Mouse (Mus musculus): Measurements from ENCODE around the gene Trim12a. TPM values are rescaled to one million over a fixed set of nuclear protein-coding genes. Genes with fewer than 3 reads are reported as not detected.
"Not testable (repeated sequence)": the region's sequence is repeated elsewhere in the genome, so short reads cannot be mapped to it uniquely, and the experiment has no call there.

Gene Trim12a
- polyA plus RNA-seq, 1 experiment from 2014 or later: 8.8 TPM

GRCm38 (mm10) chr7:104290641-104291040 lies 24.6 kb downstream of the Trim12a start:
- no peaks in the 10 kb centered on the region for H3K36me3 ChIP-seq
- WGBS: 80% methylated on average over 1 of the region's 1 CpGs
- no peak overlapping the region for H3K27ac ChIP-seq (replicated peaks)
- H3K4me3 ChIP-seq: no peak overlapping the region
- no peaks in the 10 kb centered on the region for H3K27me3 ChIP-seq (replicated peaks)
- no peak overlapping the region for H3K9ac ChIP-seq
- ATAC-seq (ENCODE audit: extremely low read depth, insufficient number of reproducible peaks, low FRiP score, low TSS enrichment): no peak
- H3K4me2 ChIP-seq: no peak overlapping the region
- H3K9me3 ChIP-seq: 0 out of 2 replicates have a peak, but pooled peaks cover 4% of the 10 kb centered on the region
- no peaks in the 10 kb centered on the region for H3K4me1 ChIP-seq

GRCm38 (mm10) chr7:104287576-104288443 lies 27.5 kb downstream of the Trim12a start, which contains the start of gene Trim5:
Gene Trim5 (minus strand): TSS chr7:104288094.
- H3K4me1 ChIP-seq; H3K27ac ChIP-seq (replicated peaks); H3K9me3 ChIP-seq; H3K27me3 ChIP-seq (replicated peaks); H3K36me3 ChIP-seq: not testable (repeated sequence)
- peak within 1 kb of the TSS; percentile 64 for H3K4me2 ChIP-seq
- WGBS: 24% methylated on average over 14 of the region's 14 CpGs
- peak within 1 kb of the TSS; percentile 33; the same call in 1 of the 2 replicates for H3K9ac ChIP-seq
- H3K4me3 ChIP-seq: peak within 1 kb of the TSS; percentile 49
- peak; percentile 62; the same call in 1 of the 2 replicates for ATAC-seq (ENCODE audit: extremely low read depth, insufficient number of reproducible peaks, low FRiP score, low TSS enrichment)

- H3K9me3 ChIP-seq; H3K4me1 ChIP-seq; ATAC-seq (ENCODE audit: extremely low read depth, insufficient number of reproducible peaks, low FRiP score, low TSS enrichment); H3K9ac ChIP-seq; H3K36me3 ChIP-seq; H3K4me2 ChIP-seq; H3K4me3 ChIP-seq; H3K27me3 ChIP-seq (replicated peaks); H3K27ac ChIP-seq (replicated peaks): not testable (repeated sequence)
- WGBS: 65% methylated on average over 3 of the region's 3 CpGs
These were observed 35.9 kb downstream of the Trim12a start for GRCm38 (mm10) chr7:104279361-104279760.

- H3K9me3 ChIP-seq; H3K27me3 ChIP-seq (replicated peaks); H3K27ac ChIP-seq (replicated peaks); H3K36me3 ChIP-seq; H3K9ac ChIP-seq; H3K4me2 ChIP-seq; H3K4me3 ChIP-seq; H3K4me1 ChIP-seq: not testable (repeated sequence)
- ATAC-seq (ENCODE audit: extremely low read depth, insufficient number of reproducible peaks, low FRiP score, low TSS enrichment): peak; percentile 42; the same call in 1 of the 2 replicates
- 40% methylated on average over 4 of the region's 5 CpGs for WGBS
These were observed 49.9 kb downstream of the Trim12a start for GRCm38 (mm10) chr7:104265335-104265734.

GRCm38 (mm10) chr7:104260380-104260779 lies 54.9 kb downstream of the Trim12a start:
- H3K9me3 ChIP-seq; H3K4me1 ChIP-seq; H3K27ac ChIP-seq (replicated peaks); H3K4me3 ChIP-seq; H3K9ac ChIP-seq; H3K36me3 ChIP-seq; H3K27me3 ChIP-seq (replicated peaks); H3K4me2 ChIP-seq; ATAC-seq (ENCODE audit: extremely low read depth, insufficient number of reproducible peaks, low FRiP score, low TSS enrichment): not testable (repeated sequence)
- WGBS: 66% methylated on average over 4 of the region's 4 CpGs

Other genes starting within 250 kb of the Trim12a start
- gene Olfr644, start 243.6 kb downstream of the Trim12a start, polyA plus RNA-seq (2015; fragmentation: Nextera tagmentation; extraction: Ambion mirVana): not detected in 2 replicates
- gene Olfr645, start 230.0 kb downstream of the Trim12a start, polyA plus RNA-seq (2015; fragmentation: Nextera tagmentation; extraction: Ambion mirVana): not detected in 2 replicates
- gene Olfr646, start 210.6 kb downstream of the Trim12a start, polyA plus RNA-seq (2015; fragmentation: Nextera tagmentation; extraction: Ambion mirVana): not detected in 2 replicates
- gene Ubqln5, start 185.6 kb downstream of the Trim12a start, polyA plus RNA-seq (2015; fragmentation: Nextera tagmentation; extraction: Ambion mirVana): not detected in 2 replicates
- not detected in 2 replicates for gene Olfr643, start 178.1 kb downstream of the Trim12a start, polyA plus RNA-seq (2015; fragmentation: Nextera tagmentation; extraction: Ambion mirVana)
- not detected in 2 replicates for gene Ubqln3, start 172.2 kb downstream of the Trim12a start, polyA plus RNA-seq (2015; fragmentation: Nextera tagmentation; extraction: Ambion mirVana)
- gene Ubqlnl, start 164.9 kb downstream of the Trim12a start, polyA plus RNA-seq (2015; fragmentation: Nextera tagmentation; extraction: Ambion mirVana): not detected in 2 replicates
- not detected in 2 replicates for gene Olfm5, start 150.6 kb downstream of the Trim12a start, polyA plus RNA-seq (2015; fragmentation: Nextera tagmentation; extraction: Ambion mirVana)
- 0.12 and 0.19 TPM in 2 replicates for gene Olfr648, start 132.1 kb downstream of the Trim12a start, polyA plus RNA-seq (2015; fragmentation: Nextera tagmentation; extraction: Ambion mirVana)
- gene Olfr649, start 119.5 kb downstream of the Trim12a start, polyA plus RNA-seq (2015; fragmentation: Nextera tagmentation; extraction: Ambion mirVana): not detected in 2 replicates
- 2.8 TPM in 2 replicates for gene Trim6, start 96.7 kb downstream of the Trim12a start, polyA plus RNA-seq (2015; fragmentation: Nextera tagmentation; extraction: Ambion mirVana)
- gene Trim34a, start 71.0 kb downstream of the Trim12a start, polyA plus RNA-seq (2015; fragmentation: Nextera tagmentation; extraction: Ambion mirVana): 2.1 and 2.4 TPM in 2 replicates
- 0.57 TPM in 2 replicates for gene Trim5, start 27.4 kb downstream of the Trim12a start, polyA plus RNA-seq (2015; fragmentation: Nextera tagmentation; extraction: Ambion mirVana)
- gene Trim34b, start 14.0 kb upstream of the Trim12a start, polyA plus RNA-seq (2015; fragmentation: Nextera tagmentation; extraction: Ambion mirVana): 0.13 TPM in 1 of 2 replicates, not detected in the other
- 2.3 and 2.6 TPM in 2 replicates for gene Trim12c, start 37.9 kb upstream of the Trim12a start, polyA plus RNA-seq (2015; fragmentation: Nextera tagmentation; extraction: Ambion mirVana)
- gene Trim30b, start 54.4 kb upstream of the Trim12a start, polyA plus RNA-seq (2015; fragmentation: Nextera tagmentation; extraction: Ambion mirVana): 0.20 and 0.22 TPM in 2 replicates
- gene Trim30c, start 85.4 kb upstream of the Trim12a start, polyA plus RNA-seq (2015; fragmentation: Nextera tagmentation; extraction: Ambion mirVana): 0.11 and 0.16 TPM in 2 replicates
- gene Trim30a, start 149.7 kb upstream of the Trim12a start, polyA plus RNA-seq (2015; fragmentation: Nextera tagmentation; extraction: Ambion mirVana): 1.0 TPM in 2 replicates
- 0.21 and 0.47 TPM in 2 replicates for gene Trim30d, start 192.4 kb upstream of the Trim12a start, polyA plus RNA-seq (2015; fragmentation: Nextera tagmentation; extraction: Ambion mirVana)
- not detected in 2 replicates for gene Olfr651, start 234.7 kb upstream of the Trim12a start, polyA plus RNA-seq (2015; fragmentation: Nextera tagmentation; extraction: Ambion mirVana)
- not detected in 2 replicates for gene Olfr652, start 245.4 kb upstream of the Trim12a start, polyA plus RNA-seq (2015; fragmentation: Nextera tagmentation; extraction: Ambion mirVana)

All from heart, embryonic 13.5 days (tissue).